Mouse (Mus musculus): ENCODE results near the gene Nudt16l1. TPM values are rescaled to one million over a fixed set of nuclear protein-coding genes. Genes with fewer than 3 reads are reported as not detected.

Nudt16l1 gene
- polyA plus RNA-seq, 1 experiment, result 102 TPM

GRCm38 (mm10) chr16:4907972-4908371 is 30.6 kb upstream of the Nudt16l1 start:
- Histone ChIP-seq H3K4me1 (ENCODE audit: control insufficient read depth, insufficient read depth, low read length) (peaks cover 8% of the 10 kb centered on the region), H3K27ac (ENCODE audit: insufficient read depth, low read length) (no peak overlapping the region), H3K4me3 (replicated peaks; ENCODE audit: insufficient read depth, low read depth, low read length) (no peak overlapping the region), H3K27me3 (ENCODE audit: control insufficient read depth, insufficient read depth, low read length) (no peaks in the 10 kb centered on the region)
- TF ChIP-seq CTCF (IDR thresholded peaks at IDR 0.05; ENCODE audit: borderline replicate concordance, insufficient read depth, low read depth, low read length) (no peak), POLR2A (IDR thresholded peaks at IDR 0.05; ENCODE audit: borderline replicate concordance, insufficient read depth, low read length) (no peak)
- no peak for DNase-seq
- 52% methylated on average over 5 of the region's 5 CpGs for WGBS

- Histone ChIP-seq H3K27ac (ENCODE audit: insufficient read depth, low read length) (no peak overlapping the region), H3K4me3 (replicated peaks; ENCODE audit: insufficient read depth, low read depth, low read length) (no peak overlapping the region), H3K27me3 (ENCODE audit: control insufficient read depth, insufficient read depth, low read length) (no peaks in the 10 kb centered on the region), H3K4me1 (ENCODE audit: control insufficient read depth, insufficient read depth, low read length) (peaks cover 10% of the 10 kb centered on the region)
- peak; percentile 36; the same call in 1 of the 2 replicates for TF ChIP-seq CTCF (IDR thresholded peaks at IDR 0.05; ENCODE audit: borderline replicate concordance, insufficient read depth, low read depth, low read length)
- no peak for TF ChIP-seq POLR2A (IDR thresholded peaks at IDR 0.05; ENCODE audit: borderline replicate concordance, insufficient read depth, low read length)
- WGBS, result 99% methylated on average over 2 of the region's 2 CpGs
- DNase-seq, result no peak
Observed at GRCm38 (mm10) chr16:4909745-4910144, 28.8 kb upstream of the Nudt16l1 start.

- Histone ChIP-seq H3K27me3 (ENCODE audit: control insufficient read depth, insufficient read depth, low read length) (no peaks in the 10 kb centered on the region), H3K4me1 (ENCODE audit: control insufficient read depth, insufficient read depth, low read length) (peaks cover 3% of the 10 kb centered on the region), H3K27ac (ENCODE audit: insufficient read depth, low read length) (no peak overlapping the region), H3K4me3 (replicated peaks; ENCODE audit: insufficient read depth, low read depth, low read length) (no peak overlapping the region)
- no peak for DNase-seq
- TF ChIP-seq CTCF (IDR thresholded peaks at IDR 0.05; ENCODE audit: borderline replicate concordance, insufficient read depth, low read depth, low read length), result no peak
- no peak for TF ChIP-seq POLR2A (IDR thresholded peaks at IDR 0.05; ENCODE audit: borderline replicate concordance, insufficient read depth, low read length)
- 94% methylated on average over 8 of the region's 8 CpGs for WGBS
Observed at GRCm38 (mm10) chr16:4910758-4911157, 27.8 kb upstream of the Nudt16l1 start.

- no peak for TF ChIP-seq POLR2A (IDR thresholded peaks at IDR 0.05; ENCODE audit: borderline replicate concordance, insufficient read depth, low read length)
- TF ChIP-seq CTCF (IDR thresholded peaks at IDR 0.05; ENCODE audit: borderline replicate concordance, insufficient read depth, low read depth, low read length), result no peak
- Histone ChIP-seq H3K4me1 (ENCODE audit: control insufficient read depth, insufficient read depth, low read length) (peaks cover 3% of the 10 kb centered on the region), H3K27me3 (ENCODE audit: control insufficient read depth, insufficient read depth, low read length) (no peaks in the 10 kb centered on the region), H3K4me3 (replicated peaks; ENCODE audit: insufficient read depth, low read depth, low read length) (no peak overlapping the region), H3K27ac (ENCODE audit: insufficient read depth, low read length) (peak overlapping the region; percentile 12; the same call in 1 of the 2 replicates)
- 74% methylated on average over 10 of the region's 10 CpGs for WGBS
- DNase-seq, result no peak
Observed at GRCm38 (mm10) chr16:4912074-4912648, 26.4 kb upstream of the Nudt16l1 start.

- TF ChIP-seq CTCF (IDR thresholded peaks at IDR 0.05; ENCODE audit: borderline replicate concordance, insufficient read depth, low read depth, low read length) (no peak), POLR2A (IDR thresholded peaks at IDR 0.05; ENCODE audit: borderline replicate concordance, insufficient read depth, low read length) (no peak)
- Histone ChIP-seq H3K27ac (ENCODE audit: insufficient read depth, low read length) (no peak overlapping the region; the same call in 1 of the 2 replicates), H3K4me3 (replicated peaks; ENCODE audit: insufficient read depth, low read depth, low read length) (no peak overlapping the region), H3K4me1 (ENCODE audit: control insufficient read depth, insufficient read depth, low read length) (peaks cover 3% of the 10 kb centered on the region), H3K27me3 (ENCODE audit: control insufficient read depth, insufficient read depth, low read length) (no peaks in the 10 kb centered on the region)
- 64% methylated on average over 11 of the region's 11 CpGs for WGBS
- no peak for DNase-seq
Observed at GRCm38 (mm10) chr16:4912907-4913782, 25.4 kb upstream of the Nudt16l1 start.

- Histone ChIP-seq H3K4me1 (ENCODE audit: control insufficient read depth, insufficient read depth, low read length) (peaks cover 3% of the 10 kb centered on the region), H3K27me3 (ENCODE audit: control insufficient read depth, insufficient read depth, low read length) (no peaks in the 10 kb centered on the region), H3K4me3 (replicated peaks; ENCODE audit: insufficient read depth, low read depth, low read length) (no peak overlapping the region), H3K27ac (ENCODE audit: insufficient read depth, low read length) (no peak overlapping the region)
- 31% methylated on average over 12 of the region's 12 CpGs for WGBS
- DNase-seq, result peak; percentile 77 to 85
- peak; percentile 84 for TF ChIP-seq CTCF (IDR thresholded peaks at IDR 0.05; ENCODE audit: borderline replicate concordance, insufficient read depth, low read depth, low read length)
- no peak for TF ChIP-seq POLR2A (IDR thresholded peaks at IDR 0.05; ENCODE audit: borderline replicate concordance, insufficient read depth, low read length)
Observed at GRCm38 (mm10) chr16:4913783-4914735, 24.5 kb upstream of the Nudt16l1 start.

- DNase-seq, result no peak
- H3K4me1 ChIP-seq (ENCODE audit: control insufficient read depth, insufficient read depth, low read length), result peaks cover 3% of the 10 kb centered on the region
- H3K27ac ChIP-seq (ENCODE audit: insufficient read depth, low read length), result no peak overlapping the region
- 90% methylated on average over 3 of the region's 3 CpGs for WGBS
- TF ChIP-seq CTCF (IDR thresholded peaks at IDR 0.05; ENCODE audit: borderline replicate concordance, insufficient read depth, low read depth, low read length), result no peak
- no peak for TF ChIP-seq POLR2A (IDR thresholded peaks at IDR 0.05; ENCODE audit: borderline replicate concordance, insufficient read depth, low read length)
- no peaks in the 10 kb centered on the region for H3K27me3 ChIP-seq (ENCODE audit: control insufficient read depth, insufficient read depth, low read length)
- no peak overlapping the region for H3K4me3 ChIP-seq (replicated peaks; ENCODE audit: insufficient read depth, low read depth, low read length)
Observed at GRCm38 (mm10) chr16:4915931-4916330, 22.6 kb upstream of the Nudt16l1 start.

All from cerebellum, adult 2 months (tissue).